Mouse (Mus musculus) megakaryocyte, embryonic 14.5 days (primary cell): ENCODE data around the gene Ghr.

Experiments
- FLI1 ChIP-seq: IDR thresholded peaks from 2 replicates; pipeline ENCODE4 v1.6.1; 2012; ENCODE audit warnings: low read length, inconsistent platforms, mixed read lengths
- GATA1 ChIP-seq: IDR thresholded peaks from 3 replicates; pipeline ENCODE4 v1.6.1; 2012; ENCODE audit warnings: mixed read lengths, low read length, inconsistent platforms, borderline replicate concordance

GRCm38 (mm10) chr15:3483451-3483850, 99.8 kb downstream of the Ghr start:
- TF ChIP-seq GATA1 = no peak
- TF ChIP-seq FLI1 = no peak
